Mouse (Mus musculus) heart, embryonic 13.5 days (tissue): ENCODE measurements around the gene Oca2. TPM values are rescaled to one million over a fixed set of nuclear protein-coding genes. Genes with fewer than 3 reads are reported as not detected.

Source experiments
- ATAC-seq: fragments of 200-750 bp; cut with Nextera tagmentation; 2 replicates; pipeline ENCODE4 v1.8.0; 2017; ENCODE audit warnings: moderate TSS enrichment; ENCODE audit not compliant: insufficient number of reproducible peaks, low FRiP score, low TSS enrichment; ENCODE audit errors: extremely low read depth
- H3K27ac ChIP-seq: fragments of 300-500 bp; sonication (generic); replicated peaks from 2 replicates; pipeline ENCODE4 v1.5.1; 2015; ENCODE audit warnings: moderate library complexity, mild to moderate bottlenecking, inconsistent platforms
- H3K27me3 ChIP-seq: fragments of 300-500 bp; sonication (generic); replicated peaks from 2 replicates; pipeline ENCODE4 v1.6.1; 2015; ENCODE audit warnings: mild to moderate bottlenecking, inconsistent platforms
- H3K36me3 ChIP-seq: fragments of 300-500 bp; sonication (generic); 2 replicates; pipeline ENCODE4 v1.6.1; 2015; ENCODE audit warnings: mild to moderate bottlenecking, inconsistent platforms
- H3K4me1 ChIP-seq: fragments of 300-500 bp; sonication (generic); 2 replicates; pipeline ENCODE4 v1.6.1; 2015; ENCODE audit warnings: inconsistent platforms
- H3K4me2 ChIP-seq: fragments of 300-500 bp; sonication (generic); 2 replicates; pipeline ENCODE4 v1.6.1; 2015; ENCODE audit warnings: inconsistent platforms, mild to moderate bottlenecking, moderate library complexity
- H3K4me3 ChIP-seq: fragments of 300-500 bp; sonication (generic); 2 replicates; pipeline ENCODE4 v1.5.1; 2015; ENCODE audit warnings: moderate library complexity, mild to moderate bottlenecking, inconsistent platforms
- H3K9ac ChIP-seq: fragments of 300-500 bp; sonication (generic); 2 replicates; pipeline ENCODE4 v1.6.1; 2015; ENCODE audit warnings: inconsistent platforms, mild to moderate bottlenecking, moderate library complexity
- H3K9me3 ChIP-seq: fragments of 300-500 bp; sonication (generic); 2 replicates; pipeline ENCODE4 v1.6.1; 2016; ENCODE audit warnings: inconsistent platforms
- WGBS: fragments of 180-500 bp; shearing (Covaris S2); methylation state at CpG from one replicate; pipeline ENCODE4 v1.1.7; 2015; ENCODE audit warnings: mixed read lengths; 5-methylcytosine and 5-hydroxymethylcytosine counted together
- polyA plus RNA-seq: library from polyadenylated mRNA; unstranded; fragments of >200 nt; fragmentation: Nextera tagmentation; extraction: Ambion mirVana; gene quantifications from 2 replicates; pipeline ENCODE4 v1.2.1, GENCODE M21; 2015

The Oca2 gene
- polyA plus RNA-seq, 1 experiment from 2014 or later: not detected

DNA sequence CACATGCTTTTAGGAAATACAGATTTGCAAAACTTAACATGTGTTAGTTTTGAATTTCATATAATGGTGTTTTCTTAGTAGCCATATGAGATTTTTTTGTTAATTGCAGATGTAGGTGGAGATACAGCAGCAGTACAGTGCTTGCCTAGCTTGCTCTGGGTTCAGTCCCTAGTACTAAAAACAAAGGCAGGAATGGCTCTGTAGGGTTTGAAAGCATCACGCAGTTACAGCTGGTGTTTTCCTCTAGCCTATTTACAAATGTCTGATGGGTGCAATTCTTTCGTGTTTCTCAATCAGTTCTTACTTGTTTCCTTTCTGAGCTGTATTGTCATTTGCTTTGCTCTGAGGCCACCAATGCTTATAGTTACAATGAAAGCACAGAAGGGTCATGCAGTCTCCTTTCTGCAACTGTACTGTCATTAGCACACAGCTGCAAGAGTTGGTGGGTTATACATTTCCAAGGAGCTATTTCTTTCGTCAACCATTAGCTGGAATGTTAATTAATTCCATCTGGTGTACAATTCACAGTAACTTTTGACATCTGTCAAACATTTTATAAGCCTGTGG, 18.4 kb downstream of the Oca2 start:
- Histone ChIP-seq H3K9me3 (no peaks in the 10 kb centered on the region), H3K4me3 (no peak overlapping the region), H3K36me3 (no peaks in the 10 kb centered on the region), H3K9ac (no peak overlapping the region), H3K27me3 (no peaks in the 10 kb centered on the region), H3K4me1 (no peaks in the 10 kb centered on the region), H3K27ac (no peak overlapping the region), H3K4me2 (no peak overlapping the region)
- 74% methylated on average over 3 of the region's 3 CpGs for WGBS
- no peak for ATAC-seq

DNA sequence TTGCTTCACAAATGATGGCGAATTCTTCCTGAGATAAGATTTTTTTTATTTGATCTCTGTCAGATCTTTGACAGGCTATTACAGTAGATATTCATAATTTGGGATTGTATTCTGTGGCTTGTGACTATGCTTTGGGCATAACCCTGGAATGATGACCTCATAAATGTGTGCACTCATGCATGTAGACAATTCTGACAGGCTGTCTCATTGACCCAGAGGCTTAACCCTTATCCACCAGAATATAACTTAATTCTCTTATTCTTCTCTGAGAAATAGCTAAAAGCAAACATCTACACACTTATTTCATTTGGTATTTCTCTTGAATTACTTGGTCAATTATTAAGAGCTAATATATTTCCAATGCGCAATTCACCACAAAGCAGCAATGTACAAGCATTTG, 37.9 kb downstream of the Oca2 start:
- no peak overlapping the region for H3K9ac ChIP-seq
- no peak for ATAC-seq
- no peak overlapping the region for H3K4me3 ChIP-seq
- no peak overlapping the region for H3K27ac ChIP-seq
- no peaks in the 10 kb centered on the region for H3K9me3 ChIP-seq
- H3K4me2 ChIP-seq: no peak overlapping the region
- 71% methylated on average over 2 of the region's 2 CpGs for WGBS
- no peaks in the 10 kb centered on the region for H3K36me3 ChIP-seq
- no peaks in the 10 kb centered on the region for H3K27me3 ChIP-seq
- H3K4me1 ChIP-seq: no peaks in the 10 kb centered on the region

DNA sequence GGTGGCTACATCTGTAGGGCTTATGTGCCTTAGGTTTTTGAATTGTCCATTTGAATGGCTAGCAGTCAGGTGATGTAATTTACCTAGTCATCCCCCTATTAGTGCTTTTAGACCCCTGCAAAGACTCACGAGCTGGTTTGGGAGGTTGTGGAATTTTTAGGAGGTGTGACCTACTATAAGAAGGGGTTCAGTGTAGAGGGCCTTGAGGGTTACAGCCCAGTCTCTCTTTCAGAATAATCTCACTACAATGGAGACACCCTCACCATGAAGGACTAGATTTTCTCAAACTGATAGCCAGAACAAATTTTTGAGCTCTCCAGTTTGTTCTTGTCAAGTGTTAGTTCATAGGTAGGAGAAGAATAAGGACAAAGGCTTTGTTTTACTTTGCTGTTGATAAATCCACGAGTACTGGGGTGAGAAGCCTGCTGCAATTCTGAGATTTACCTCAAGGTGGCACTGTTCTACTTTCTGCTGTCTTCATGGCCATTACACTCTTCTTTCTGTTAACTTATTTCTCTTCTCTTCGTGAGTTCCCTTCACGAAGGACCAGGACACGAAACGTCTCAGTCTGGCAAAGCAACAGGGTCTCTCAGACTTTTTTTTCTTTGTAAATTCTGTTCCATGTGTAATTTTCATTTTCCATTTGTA, 52.0 kb downstream of the Oca2 start:
- ATAC-seq: no peak
- Histone ChIP-seq H3K36me3 (no peaks in the 10 kb centered on the region), H3K9ac (no peak overlapping the region), H3K4me1 (no peaks in the 10 kb centered on the region), H3K27me3 (no peaks in the 10 kb centered on the region), H3K4me3 (no peak overlapping the region), H3K27ac (no peak overlapping the region), H3K4me2 (no peak overlapping the region), H3K9me3 (no peaks in the 10 kb centered on the region)
- WGBS: 43% methylated on average over 6 of the region's 6 CpGs

DNA sequence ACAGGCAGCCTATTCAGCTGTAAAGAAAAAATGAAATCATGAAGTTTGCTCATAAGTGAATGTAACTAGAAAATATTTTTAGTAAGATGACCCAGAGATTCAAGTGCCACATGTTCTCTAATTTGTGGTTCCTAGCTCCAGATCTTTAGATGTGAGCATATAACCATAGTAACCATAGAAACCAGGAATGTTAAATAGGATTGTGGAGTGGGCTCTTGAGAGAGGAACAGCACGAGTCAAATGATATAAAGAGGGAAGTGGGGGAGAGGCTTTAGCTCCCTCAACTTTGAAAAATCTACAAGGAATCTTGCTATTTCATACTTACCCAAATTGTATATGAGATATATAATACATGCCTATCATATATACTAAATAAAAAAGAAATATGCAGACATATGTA, 64.8 kb downstream of the Oca2 start:
- Histone ChIP-seq H3K27ac (no peak overlapping the region), H3K4me2 (no peak overlapping the region), H3K27me3 (no peaks in the 10 kb centered on the region), H3K9me3 (no peaks in the 10 kb centered on the region), H3K36me3 (no peaks in the 10 kb centered on the region), H3K4me1 (no peaks in the 10 kb centered on the region), H3K9ac (no peak overlapping the region), H3K4me3 (no peak overlapping the region)
- 19% methylated on average over 1 of the region's 1 CpGs for WGBS
- ATAC-seq: no peak

DNA sequence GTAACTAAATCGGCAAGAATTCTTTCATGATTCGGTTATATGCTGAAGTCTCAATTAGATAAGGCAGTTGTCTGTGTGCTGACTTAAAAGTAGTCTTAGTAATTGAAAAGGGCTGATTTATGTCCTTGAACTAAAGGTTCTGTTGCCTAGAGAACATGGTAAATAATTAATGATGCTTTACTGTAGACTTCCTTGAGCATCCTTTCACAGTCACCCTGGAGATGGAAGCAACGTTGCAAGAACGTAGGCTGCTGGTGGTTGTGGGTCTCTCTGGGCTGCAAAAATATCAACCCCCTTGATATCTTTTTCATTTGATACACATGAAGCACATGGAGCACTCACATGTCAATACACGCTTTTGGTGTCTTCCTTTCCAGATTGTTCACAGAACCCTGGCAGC, 74.8 kb downstream of the Oca2 start:
- Histone ChIP-seq H3K36me3 (no peaks in the 10 kb centered on the region), H3K9me3 (no peaks in the 10 kb centered on the region), H3K4me3 (no peak overlapping the region), H3K27ac (no peak overlapping the region), H3K27me3 (no peaks in the 10 kb centered on the region), H3K4me2 (no peak overlapping the region), H3K4me1 (no peaks in the 10 kb centered on the region), H3K9ac (no peak overlapping the region)
- 75% methylated on average over 5 of the region's 5 CpGs for WGBS
- no peak for ATAC-seq

DNA sequence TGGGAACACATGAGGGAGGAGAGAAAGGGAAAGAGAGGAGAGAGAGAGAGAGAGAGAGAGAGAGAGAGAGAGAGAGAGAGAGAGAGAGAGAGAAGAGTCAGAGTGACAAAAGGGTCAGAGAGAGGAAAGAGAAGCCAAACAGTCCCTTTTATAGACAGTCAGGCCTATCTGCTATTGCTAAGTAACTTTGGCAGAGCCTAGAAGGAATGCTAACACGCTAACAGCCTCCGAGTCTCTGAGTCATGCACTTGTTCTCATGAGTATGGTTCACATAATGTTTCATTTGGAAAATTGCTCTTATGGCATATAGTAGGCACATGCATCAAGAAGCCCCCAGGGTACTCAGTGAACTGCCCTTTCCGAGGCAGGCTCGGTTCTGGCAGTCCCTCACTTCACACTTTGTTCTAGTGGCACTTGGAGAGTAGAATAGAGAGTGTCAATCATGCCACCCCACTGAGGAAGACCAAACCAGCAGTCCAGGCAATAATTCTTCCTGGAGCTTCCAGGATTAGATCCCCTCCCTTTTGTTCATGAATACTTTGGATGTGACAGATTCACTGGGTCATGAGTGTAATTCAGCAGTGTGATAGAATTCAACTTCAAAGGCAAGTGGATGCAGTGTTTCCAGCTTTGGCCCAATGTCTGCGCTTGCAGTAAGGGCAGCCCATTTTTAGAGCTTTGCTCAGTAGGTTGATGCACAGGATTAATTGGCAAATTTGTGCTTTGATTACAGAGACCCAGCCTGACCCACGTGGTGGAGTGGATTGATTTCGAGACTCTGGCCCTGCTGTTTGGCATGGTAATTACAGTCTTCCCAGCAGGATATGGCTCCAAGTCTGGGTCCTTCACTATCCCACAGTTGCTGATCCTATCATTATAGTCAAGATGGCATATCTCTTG, 76.3 kb downstream of the Oca2 start:
- 59% methylated on average over 7 of the region's 7 CpGs for WGBS
- H3K4me1 ChIP-seq: no peaks in the 10 kb centered on the region
- no peaks in the 10 kb centered on the region for H3K27me3 ChIP-seq
- no peak overlapping the region for H3K9ac ChIP-seq
- H3K27ac ChIP-seq: no peak overlapping the region
- no peak overlapping the region for H3K4me3 ChIP-seq
- ATAC-seq: no peak
- H3K9me3 ChIP-seq: no peaks in the 10 kb centered on the region
- H3K4me2 ChIP-seq: no peak overlapping the region
- no peaks in the 10 kb centered on the region for H3K36me3 ChIP-seq

DNA sequence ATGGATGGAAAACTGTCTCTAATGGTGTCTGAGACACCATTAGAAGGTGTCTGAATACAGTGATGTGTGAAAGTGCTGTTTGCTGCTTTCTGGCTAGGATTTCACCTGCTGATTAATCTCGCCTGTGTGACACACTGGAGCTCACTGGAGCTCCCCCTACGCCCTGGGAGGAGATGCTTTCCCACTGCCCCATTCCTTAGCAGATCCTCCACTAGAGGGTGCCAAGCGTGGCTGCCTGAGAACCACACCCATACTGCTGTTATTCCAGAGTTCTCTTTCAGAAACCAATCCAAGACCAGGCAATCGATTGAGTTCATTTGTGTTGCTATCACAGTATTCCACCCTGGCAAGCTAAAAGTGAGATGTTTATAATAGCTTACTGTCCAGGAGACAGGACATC, 88.2 kb downstream of the Oca2 start:
- Histone ChIP-seq H3K9me3 (no peaks in the 10 kb centered on the region), H3K4me1 (no peaks in the 10 kb centered on the region), H3K4me3 (no peak overlapping the region), H3K4me2 (no peak overlapping the region), H3K27ac (no peak overlapping the region), H3K9ac (no peak overlapping the region), H3K36me3 (no peaks in the 10 kb centered on the region), H3K27me3 (no peaks in the 10 kb centered on the region)
- whole genome bisulfite sequencing: 36% methylated on average over 4 of the region's 4 CpGs
- no peak for ATAC-seq

DNA sequence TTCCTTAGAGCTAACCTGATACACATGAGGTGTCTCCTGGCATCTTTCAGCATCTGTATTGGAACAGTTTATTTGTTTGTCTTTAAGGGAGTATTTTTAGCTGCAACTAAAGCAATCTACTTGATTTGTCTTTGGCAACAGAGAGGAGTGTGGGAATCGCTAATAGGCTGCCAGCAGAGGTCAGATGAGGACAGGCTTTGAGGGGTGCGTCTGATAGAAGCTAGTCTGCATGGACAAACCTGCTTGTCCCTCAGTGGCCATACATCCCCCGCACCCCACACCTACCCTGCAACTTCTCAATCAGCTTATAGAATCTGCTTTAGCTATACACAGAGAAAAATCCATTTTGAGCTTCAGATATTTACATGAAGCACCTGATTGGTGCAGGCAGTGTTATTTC, 109.0 kb downstream of the Oca2 start:
- ATAC-seq: no peak
- H3K4me3 ChIP-seq: no peak overlapping the region
- no peak overlapping the region for H3K27ac ChIP-seq
- H3K27me3 ChIP-seq: no peaks in the 10 kb centered on the region
- H3K36me3 ChIP-seq: no peaks in the 10 kb centered on the region
- no peak overlapping the region for H3K9ac ChIP-seq
- H3K4me2 ChIP-seq: no peak overlapping the region
- no peaks in the 10 kb centered on the region for H3K4me1 ChIP-seq
- no peaks in the 10 kb centered on the region for H3K9me3 ChIP-seq
- 44% methylated on average over 3 of the region's 3 CpGs for whole genome bisulfite sequencing

DNA sequence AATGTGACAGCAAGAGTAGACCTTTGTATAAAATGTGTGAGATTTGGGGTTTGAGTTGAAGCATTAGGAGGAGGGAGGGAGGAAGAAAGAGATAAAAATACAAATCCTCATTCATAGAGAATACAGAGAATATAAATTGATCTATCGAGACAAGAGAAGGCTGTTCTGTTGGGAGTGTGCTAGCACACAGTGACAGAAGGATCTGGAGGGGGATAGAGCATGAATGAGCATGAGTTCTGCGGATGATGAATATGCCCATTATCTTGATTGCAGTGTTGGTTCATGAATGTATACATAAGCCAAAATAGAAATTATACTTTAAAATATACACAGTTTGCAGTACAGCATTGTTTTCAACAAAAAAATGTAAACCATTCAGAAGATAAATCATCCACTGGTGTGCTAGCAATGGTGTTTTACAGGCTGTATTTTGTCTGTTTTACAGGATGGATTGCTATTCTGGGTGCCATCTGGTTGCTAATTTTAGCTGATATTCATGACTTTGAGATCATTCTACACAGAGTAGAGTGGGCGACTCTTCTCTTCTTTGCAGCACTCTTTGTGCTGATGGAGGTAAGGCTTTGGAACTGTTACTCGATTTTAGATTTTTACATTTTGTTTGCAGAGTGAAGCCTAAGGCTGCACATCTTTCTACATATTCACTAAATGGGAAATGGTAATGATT, 117.2 kb downstream of the Oca2 start:
- H3K9me3 ChIP-seq: no peaks in the 10 kb centered on the region
- H3K27ac ChIP-seq: no peak overlapping the region
- WGBS: 67% methylated on average over 4 of the region's 4 CpGs
- no peaks in the 10 kb centered on the region for H3K27me3 ChIP-seq
- no peak overlapping the region for H3K4me3 ChIP-seq
- H3K36me3 ChIP-seq: no peaks in the 10 kb centered on the region
- no peak overlapping the region for H3K9ac ChIP-seq
- no peaks in the 10 kb centered on the region for H3K4me1 ChIP-seq
- ATAC-seq: no peak
- H3K4me2 ChIP-seq: no peak overlapping the region

DNA sequence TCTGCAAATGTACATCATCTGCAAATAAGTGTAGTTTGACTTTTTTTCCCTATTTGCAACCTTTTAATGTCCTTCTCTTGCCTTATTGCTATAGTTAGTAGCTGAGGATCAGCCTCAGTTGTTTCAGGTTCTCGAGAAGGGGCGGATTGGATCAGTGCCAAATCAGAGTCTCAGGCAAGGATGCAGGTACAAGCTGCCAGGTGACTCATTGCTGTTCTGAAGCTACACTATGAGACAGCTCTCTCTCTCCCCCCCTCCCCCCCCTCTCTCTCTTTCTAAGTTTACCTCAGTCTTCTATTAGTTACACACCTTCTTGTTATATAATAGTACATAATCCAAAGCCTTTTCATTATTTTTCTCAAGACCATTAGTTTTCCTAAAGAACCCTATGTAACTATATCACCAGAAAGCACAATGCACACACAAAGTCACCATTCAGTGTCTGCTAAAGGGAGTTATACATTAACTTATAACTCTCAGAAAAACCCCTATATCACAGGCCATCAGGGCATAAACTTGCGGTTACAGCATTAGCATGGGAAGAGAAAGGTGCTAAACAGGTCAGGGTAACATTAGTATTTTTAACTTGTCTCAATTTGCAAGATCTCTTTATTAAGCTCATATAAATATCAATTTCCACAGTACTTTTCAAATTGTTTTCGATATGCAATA, 142.3 kb downstream of the Oca2 start:
- no peaks in the 10 kb centered on the region for H3K27me3 ChIP-seq
- H3K36me3 ChIP-seq: no peaks in the 10 kb centered on the region
- no peaks in the 10 kb centered on the region for H3K4me1 ChIP-seq
- no peak overlapping the region for H3K27ac ChIP-seq
- no peak overlapping the region for H3K4me3 ChIP-seq
- ATAC-seq: no peak
- no peak overlapping the region for H3K4me2 ChIP-seq
- WGBS: 70% methylated on average over 4 of the region's 4 CpGs
- H3K9ac ChIP-seq: no peak overlapping the region
- H3K9me3 ChIP-seq: no peaks in the 10 kb centered on the region; the same call in 1 of the 2 replicates

DNA sequence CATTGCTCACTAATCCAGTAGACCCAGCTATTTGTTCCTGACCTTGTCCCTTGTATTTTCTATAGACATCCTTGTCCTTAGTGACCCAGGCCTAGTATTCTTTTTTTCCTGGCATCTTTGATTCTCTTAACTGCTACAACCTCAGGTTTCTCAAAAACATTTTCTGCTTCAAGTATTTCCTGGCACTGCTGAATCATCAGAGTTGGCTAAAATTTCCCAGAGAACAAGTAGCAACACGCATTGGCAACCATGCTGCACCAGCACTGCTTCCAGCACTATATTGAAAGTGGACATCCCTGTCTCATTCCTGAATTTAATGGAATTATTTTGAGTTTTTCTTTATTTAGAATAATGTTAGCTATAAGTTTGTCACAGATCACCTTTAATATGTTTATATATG, 143.1 kb downstream of the Oca2 start:
- Histone ChIP-seq H3K27me3 (no peaks in the 10 kb centered on the region), H3K4me1 (no peaks in the 10 kb centered on the region), H3K4me3 (no peak overlapping the region), H3K9ac (no peak overlapping the region), H3K4me2 (no peak overlapping the region), H3K36me3 (no peaks in the 10 kb centered on the region), H3K27ac (no peak overlapping the region), H3K9me3 (no peaks in the 10 kb centered on the region; the same call in 1 of the 2 replicates)
- ATAC-seq: no peak
- 79% methylated on average over 1 of the region's 1 CpGs for WGBS
